Mouse (Mus musculus): ENCODE measurements around the gene Inmt. TPM values are rescaled to one million over a fixed set of nuclear protein-coding genes. Genes with fewer than 3 reads are reported as not detected.

The Inmt gene
- polyA plus RNA-seq, 1 experiment from 2014 or later, result 0.71 TPM

- H3K9ac ChIP-seq, result no peak overlapping the region
- H3K36me3 ChIP-seq, result no peaks in the 10 kb centered on the region
- H3K27me3 ChIP-seq, result 0 out of 2 replicates have a peak, but pooled peaks cover 3% of the 10 kb centered on the region
- no peaks in the 10 kb centered on the region for H3K9me3 ChIP-seq
- no peak overlapping the region for H3K4me2 ChIP-seq (replicated peaks)
- no peaks in the 10 kb centered on the region for H3K4me1 ChIP-seq
- ATAC-seq (ENCODE audit: low FRiP score, low read depth), result no peak
- H3K4me3 ChIP-seq, result no peak overlapping the region
- WGBS, result 78% methylated on average over 5 of the region's 5 CpGs
- H3K27ac ChIP-seq, result no peak overlapping the region
These were observed 13.5 kb downstream of the Inmt start for GRCm38 (mm10) chr6:55161311-55161761.

GRCm38 (mm10) chr6:55159256-55159655 is 15.6 kb downstream of the Inmt start:
- Histone ChIP-seq H3K9me3 (no peaks in the 10 kb centered on the region), H3K9ac (no peak overlapping the region), H3K27me3 (no peaks in the 10 kb centered on the region), H3K36me3 (no peaks in the 10 kb centered on the region), H3K4me3 (no peak overlapping the region), H3K27ac (no peak overlapping the region), H3K4me2 (replicated peaks) (no peak overlapping the region), H3K4me1 (no peaks in the 10 kb centered on the region)
- 48% methylated on average over 1 of the region's 1 CpGs for WGBS
- no peak for ATAC-seq (ENCODE audit: low FRiP score, low read depth)

GRCm38 (mm10) chr6:55152226-55152625 is 22.6 kb downstream of the Inmt start:
- H3K36me3 ChIP-seq, result no peaks in the 10 kb centered on the region
- H3K4me2 ChIP-seq (replicated peaks), result no peak overlapping the region
- no peak overlapping the region for H3K4me3 ChIP-seq
- H3K4me1 ChIP-seq, result no peaks in the 10 kb centered on the region
- ATAC-seq (ENCODE audit: low FRiP score, low read depth), result no peak
- H3K27ac ChIP-seq, result no peak overlapping the region
- no peaks in the 10 kb centered on the region for H3K27me3 ChIP-seq
- no peak overlapping the region for H3K9ac ChIP-seq
- H3K9me3 ChIP-seq, result no peaks in the 10 kb centered on the region
- 90% methylated on average over 3 of the region's 3 CpGs for WGBS

GRCm38 (mm10) chr6:55146138-55146537 is 28.7 kb downstream of the Inmt start:
- Histone ChIP-seq H3K27ac (no peak overlapping the region), H3K4me3 (no peak overlapping the region), H3K9ac (no peak overlapping the region), H3K27me3 (no peaks in the 10 kb centered on the region), H3K36me3 (no peaks in the 10 kb centered on the region), H3K4me1 (no peaks in the 10 kb centered on the region), H3K4me2 (replicated peaks) (no peak overlapping the region), H3K9me3 (no peaks in the 10 kb centered on the region)
- 53% methylated on average over 4 of the region's 4 CpGs for WGBS
- ATAC-seq (ENCODE audit: low FRiP score, low read depth), result no peak

- Histone ChIP-seq H3K36me3 (no peaks in the 10 kb centered on the region), H3K9ac (no peak overlapping the region), H3K27me3 (no peaks in the 10 kb centered on the region), H3K4me3 (no peak overlapping the region), H3K27ac (no peak overlapping the region), H3K9me3 (no peaks in the 10 kb centered on the region), H3K4me2 (replicated peaks) (no peak overlapping the region), H3K4me1 (no peaks in the 10 kb centered on the region)
- 79% methylated on average over 5 of the region's 5 CpGs for WGBS
- ATAC-seq (ENCODE audit: low FRiP score, low read depth), result no peak
These were observed 29.6 kb downstream of the Inmt start for GRCm38 (mm10) chr6:55145285-55145684.

GRCm38 (mm10) chr6:55138343-55138742 is 36.5 kb downstream of the Inmt start:
- Histone ChIP-seq H3K9me3 (no peaks in the 10 kb centered on the region), H3K4me3 (no peak overlapping the region), H3K9ac (no peak overlapping the region), H3K4me1 (peaks cover 1% of the 10 kb centered on the region; the same call in 1 of the 2 replicates), H3K27me3 (no peaks in the 10 kb centered on the region), H3K4me2 (replicated peaks) (no peak overlapping the region), H3K36me3 (no peaks in the 10 kb centered on the region), H3K27ac (no peak overlapping the region)
- no peak for ATAC-seq (ENCODE audit: low FRiP score, low read depth)

GRCm38 (mm10) chr6:55133425-55133824 is 41.4 kb downstream of the Inmt start:
- Histone ChIP-seq H3K4me1 (peaks cover 11% of the 10 kb centered on the region), H3K27ac (no peak overlapping the region), H3K36me3 (no peaks in the 10 kb centered on the region), H3K9ac (no peak overlapping the region), H3K4me2 (replicated peaks) (no peak overlapping the region), H3K27me3 (no peaks in the 10 kb centered on the region), H3K4me3 (no peak overlapping the region), H3K9me3 (no peaks in the 10 kb centered on the region)
- 65% methylated on average over 1 of the region's 1 CpGs for WGBS
- ATAC-seq (ENCODE audit: low FRiP score, low read depth), result no peak

GRCm38 (mm10) chr6:55132794-55133193 is 42.0 kb downstream of the Inmt start, which contains the start of gene Crhr2:
Gene Crhr2 (minus strand): TSS chr6:55133016.
- Histone ChIP-seq H3K9me3 (no peaks in the 10 kb centered on the region), H3K4me1 (peaks cover 11% of the 10 kb centered on the region), H3K36me3 (no peaks in the 10 kb centered on the region), H3K4me3 (no peak within 1 kb of the TSS), H3K4me2 (replicated peaks) (no peak within 1 kb of the TSS), H3K27ac (no peak within 1 kb of the TSS), H3K27me3 (no peaks in the 10 kb centered on the region), H3K9ac (no peak within 1 kb of the TSS)
- 58% methylated on average over 10 of the region's 10 CpGs for WGBS
- no peak for ATAC-seq (ENCODE audit: low FRiP score, low read depth)

GRCm38 (mm10) chr6:55131301-55131700 is 43.5 kb downstream of the Inmt start:
- no peak for ATAC-seq (ENCODE audit: low FRiP score, low read depth)
- H3K27me3 ChIP-seq, result no peaks in the 10 kb centered on the region
- H3K9ac ChIP-seq, result no peak overlapping the region
- H3K36me3 ChIP-seq, result no peaks in the 10 kb centered on the region
- peaks cover 11% of the 10 kb centered on the region for H3K4me1 ChIP-seq
- H3K4me2 ChIP-seq (replicated peaks), result no peak overlapping the region
- WGBS, result 84% methylated on average over 4 of the region's 4 CpGs
- H3K9me3 ChIP-seq, result no peaks in the 10 kb centered on the region
- H3K4me3 ChIP-seq, result no peak overlapping the region
- H3K27ac ChIP-seq, result no peak overlapping the region

- Histone ChIP-seq H3K36me3 (no peaks in the 10 kb centered on the region), H3K9me3 (no peaks in the 10 kb centered on the region), H3K4me2 (replicated peaks) (no peak overlapping the region), H3K27ac (no peak overlapping the region), H3K4me1 (peaks cover 11% of the 10 kb centered on the region), H3K4me3 (no peak overlapping the region), H3K9ac (no peak overlapping the region), H3K27me3 (no peaks in the 10 kb centered on the region)
- no peak for ATAC-seq (ENCODE audit: low FRiP score, low read depth)
- WGBS, result 40% methylated on average over 6 of the region's 6 CpGs
These were observed 44.2 kb downstream of the Inmt start for GRCm38 (mm10) chr6:55130631-55131030.

- Histone ChIP-seq H3K4me3 (no peak overlapping the region), H3K9ac (no peak overlapping the region), H3K9me3 (no peaks in the 10 kb centered on the region), H3K4me2 (replicated peaks) (no peak overlapping the region), H3K27ac (no peak overlapping the region), H3K4me1 (peaks cover 10% of the 10 kb centered on the region), H3K27me3 (peaks cover 3% of the 10 kb centered on the region; the same call in 1 of the 2 replicates), H3K36me3 (no peaks in the 10 kb centered on the region)
- ATAC-seq (ENCODE audit: low FRiP score, low read depth), result no peak
These were observed 46.5 kb downstream of the Inmt start for GRCm38 (mm10) chr6:55128391-55128790.

- no peak overlapping the region for H3K4me3 ChIP-seq
- no peaks in the 10 kb centered on the region for H3K36me3 ChIP-seq
- no peak for ATAC-seq (ENCODE audit: low FRiP score, low read depth)
- H3K27me3 ChIP-seq, result peaks cover 5% of the 10 kb centered on the region; the same call in 1 of the 2 replicates
- 81% methylated on average over 5 of the region's 5 CpGs for WGBS
- no peak overlapping the region for H3K9ac ChIP-seq
- peaks cover 8% of the 10 kb centered on the region for H3K4me1 ChIP-seq
- no peak overlapping the region for H3K4me2 ChIP-seq (replicated peaks)
- H3K27ac ChIP-seq, result no peak overlapping the region
- no peaks in the 10 kb centered on the region for H3K9me3 ChIP-seq
These were observed 48.3 kb downstream of the Inmt start for GRCm38 (mm10) chr6:55126576-55126975.

GRCm38 (mm10) chr6:55123056-55123455 is 51.8 kb downstream of the Inmt start:
- no peak for ATAC-seq (ENCODE audit: low FRiP score, low read depth)
- Histone ChIP-seq H3K4me1 (no peaks in the 10 kb centered on the region), H3K27ac (no peak overlapping the region), H3K9me3 (no peaks in the 10 kb centered on the region), H3K4me3 (no peak overlapping the region), H3K36me3 (no peaks in the 10 kb centered on the region), H3K27me3 (peaks cover 34% of the 10 kb centered on the region), H3K9ac (no peak overlapping the region), H3K4me2 (replicated peaks) (no peak overlapping the region)
- 20% methylated on average over 4 of the region's 4 CpGs for WGBS
